ENCODE assay signal across 7 mouse cellular contexts in genomic region chr12:54654741-54655140, GRCm38 (mm10). TPM values are rescaled to one million over a fixed set of nuclear protein-coding genes. Genes with fewer than 3 reads are reported as not detected.
DNase-seq lines count a peak whose midpoint lies in the region; ATAC-seq lines count a peak whose summit lies in the region.

No protein-coding gene starts in this region.

- H3K4me3 ChIP-seq in lung, embryonic 15.5 days, result peak overlapping the region; percentile 59; the same call in 1 of the 2 replicates
- 0 out of 2 replicates have a peak overlapping the region, but pooled peaks have one; percentile 71 for H3K4me3 ChIP-seq in forebrain, embryonic 14.5 days (ENCODE audit: low read depth, low read length)
- peak overlapping the region; percentile 64; the same call in 1 of the 2 replicates for H3K4me3 ChIP-seq in liver, embryonic 11.5 days (ENCODE audit: low read depth, low read length)
- H3K4me3 ChIP-seq in stomach, embryonic 15.5 days (replicated peaks), result peak overlapping the region; percentile 64; the same call in 1 of the 2 replicates

- DNase-seq in lung, postnatal 25 days (ENCODE audit: low spot score), result no peak
- DNase-seq in forebrain, embryonic 14.5 days (ENCODE audit: low spot score), result peak; percentile 17
- no peak for DNase-seq in liver, embryonic 11.5 days (ENCODE audit: low spot score)
- DNase-seq in thymus, postnatal 10 days (ENCODE audit: low spot score in 2 of 2), result no peak
- no peak for DNase-seq in cerebellum, postnatal 25 days

- H3K9ac ChIP-seq in lung, embryonic 15.5 days, result no peak overlapping the region
- H3K9ac ChIP-seq in forebrain, embryonic 14.5 days (ENCODE audit: low read length), result 0 out of 2 replicates have a peak overlapping the region, but pooled peaks have one; percentile 22
- H3K9ac ChIP-seq in liver, embryonic 11.5 days (ENCODE audit: low read depth, low read length), result peak overlapping the region; percentile 11; the same call in 1 of the 2 replicates
- H3K9ac ChIP-seq in stomach, embryonic 15.5 days, result no peak overlapping the region

- peaks cover 8% of the 10 kb centered on the region; the same call in 1 of the 2 replicates for H3K36me3 ChIP-seq in lung, embryonic 15.5 days
- H3K36me3 ChIP-seq in forebrain, embryonic 14.5 days (ENCODE audit: control insufficient read depth, insufficient read depth, low read length), result peaks cover 6% of the 10 kb centered on the region; the same call in 1 of the 2 replicates
- H3K36me3 ChIP-seq in liver, embryonic 11.5 days (ENCODE audit: control insufficient read depth, insufficient read depth, low read length), result no peaks in the 10 kb centered on the region
- no peaks in the 10 kb centered on the region for H3K36me3 ChIP-seq in stomach, embryonic 15.5 days

- 68% methylated on average over 1 of the region's 1 CpGs for WGBS in lung, embryonic 15.5 days
- WGBS in forebrain, embryonic 14.5 days, result 55% methylated on average over 1 of the region's 1 CpGs
- WGBS in liver, embryonic 11.5 days, result 69% methylated on average over 1 of the region's 1 CpGs
- 78% methylated on average over 1 of the region's 1 CpGs for WGBS in stomach, embryonic 15.5 days

- no peaks in the 10 kb centered on the region for H3K9me3 ChIP-seq in lung, embryonic 15.5 days
- H3K9me3 ChIP-seq in forebrain, embryonic 14.5 days (replicated peaks; ENCODE audit: control insufficient read depth, low read length), result no peaks in the 10 kb centered on the region
- no peaks in the 10 kb centered on the region for H3K9me3 ChIP-seq in liver, embryonic 11.5 days (ENCODE audit: control insufficient read depth, low read length)
- H3K9me3 ChIP-seq in stomach, embryonic 15.5 days, result no peaks in the 10 kb centered on the region

- peaks cover 17% of the 10 kb centered on the region for H3K4me1 ChIP-seq in lung, embryonic 15.5 days
- peaks cover 15% of the 10 kb centered on the region for H3K4me1 ChIP-seq in forebrain, embryonic 14.5 days (ENCODE audit: control insufficient read depth, insufficient read depth, low read length)
- H3K4me1 ChIP-seq in liver, embryonic 11.5 days (replicated peaks; ENCODE audit: control insufficient read depth, insufficient read depth, low read length), result peaks cover 19% of the 10 kb centered on the region
- H3K4me1 ChIP-seq in stomach, embryonic 15.5 days, result peaks cover 28% of the 10 kb centered on the region

- H3K27ac ChIP-seq in lung, embryonic 15.5 days, result no peak overlapping the region
- no peak overlapping the region for H3K27ac ChIP-seq in forebrain, embryonic 14.5 days (ENCODE audit: low read depth, low read length)
- no peak overlapping the region for H3K27ac ChIP-seq in liver, embryonic 11.5 days (ENCODE audit: low read depth, low read length)
- peak overlapping the region; percentile 13; the same call in 1 of the 2 replicates for H3K27ac ChIP-seq in stomach, embryonic 15.5 days

- no peaks in the 10 kb centered on the region for H3K27me3 ChIP-seq in lung, embryonic 15.5 days
- H3K27me3 ChIP-seq in forebrain, embryonic 14.5 days (replicated peaks; ENCODE audit: control insufficient read depth, insufficient read depth, low read length), result no peaks in the 10 kb centered on the region
- no peaks in the 10 kb centered on the region for H3K27me3 ChIP-seq in liver, embryonic 11.5 days (replicated peaks; ENCODE audit: control insufficient read depth, insufficient read depth, low read length)
- H3K27me3 ChIP-seq in stomach, embryonic 15.5 days (replicated peaks), result no peaks in the 10 kb centered on the region

- ATAC-seq in lung, embryonic 15.5 days (ENCODE audit: borderline replicate concordance, extremely low read depth, low FRiP score, low TSS enrichment), result no peak
- ATAC-seq in forebrain, embryonic 14.5 days, result no peak
- ATAC-seq in liver, embryonic 11.5 days (replicated peaks; ENCODE audit: low FRiP score), result no peak
- no peak for ATAC-seq in stomach, embryonic 15.5 days (ENCODE audit: insufficient read depth, low FRiP score, low read depth)

- peak overlapping the region; percentile 67 for H3K4me2 ChIP-seq in lung, embryonic 15.5 days
- H3K4me2 ChIP-seq in forebrain, embryonic 14.5 days (ENCODE audit: low read length), result peak overlapping the region; percentile 60
- peak overlapping the region; percentile 60 for H3K4me2 ChIP-seq in liver, embryonic 11.5 days
- peak overlapping the region; percentile 80 for H3K4me2 ChIP-seq in stomach, embryonic 15.5 days

RNA-seq across cellular contexts. Expression of gene Sptssa, which starts 1.6 kb away (rescaled TPM):
- polyA plus RNA-seq in lung, embryonic 15.5 days (2015; fragmentation: Nextera tagmentation; extraction: Ambion mirVana), result 192 and 200 TPM in 2 replicates
- polyA plus RNA-seq in forebrain, embryonic 14.5 days (2014; fragmentation: Nextera tagmentation; extraction: Ambion mirVana), result 193 and 196 TPM in 2 replicates
- 95.8 and 99.8 TPM in 2 replicates for polyA plus RNA-seq in liver, embryonic 11.5 days (2014; fragmentation: Nextera tagmentation; extraction: Ambion mirVana)
- polyA plus RNA-seq in stomach, embryonic 15.5 days (2015; fragmentation: Nextera tagmentation; extraction: Ambion mirVana), result 218 and 229 TPM in 2 replicates

RNA-seq across cellular contexts. Expression of gene Eapp, which starts 41.0 kb away (rescaled TPM):
- 54.9 and 57.5 TPM in 2 replicates for polyA plus RNA-seq in lung, embryonic 15.5 days (2015; fragmentation: Nextera tagmentation; extraction: Ambion mirVana)
- 84.0 and 87.0 TPM in 2 replicates for polyA plus RNA-seq in forebrain, embryonic 14.5 days (2014; fragmentation: Nextera tagmentation; extraction: Ambion mirVana)
- 59.9 and 68.4 TPM in 2 replicates for polyA plus RNA-seq in liver, embryonic 11.5 days (2014; fragmentation: Nextera tagmentation; extraction: Ambion mirVana)
- polyA plus RNA-seq in stomach, embryonic 15.5 days (2015; fragmentation: Nextera tagmentation; extraction: Ambion mirVana), result 56.1 and 60.4 TPM in 2 replicates

Comparison
In these comparisons a context has a peak if more than half of its experiments do, and no peak if none do; other contexts are left out.
1. H3K9ac ChIP-seq: peak in forebrain, embryonic 14.5 days (single experiment) and liver, embryonic 11.5 days (single experiment); none in lung, embryonic 15.5 days (single experiment) and stomach, embryonic 15.5 days (single experiment).
2. Peak in every context shown above with its lines, with median percentiles within 50 percentile points of each other: H3K4me2 ChIP-seq and H3K4me3 ChIP-seq.